Mouse (Mus musculus) left cerebral cortex, adult 9 months (tissue): ENCODE data around the gene 1600012H06Rik.
"Not testable (repeated sequence)": the region's sequence is repeated elsewhere in the genome, so short reads cannot be mapped to it uniquely, and the experiment has no call there.

Experiments used
- DNase-seq, 2 experiments: peaks; one replicate each; pipeline ENCODE4 v3.0.0; 2022; ENCODE audit warnings: low spot score in 2 of 2

The 1600012H06Rik gene

GRCm38 (mm10) chr17:14943009-14943728 is at the start of gene 1600012H06Rik, which contains the start of gene Wdr27:
TSS of gene 1600012H06Rik (plus strand) at chr17:14943184.
TSS of gene Wdr27 (minus strand) at chr17:14943158.
- DNase-seq: peak; percentile 94 to 98

DNA sequence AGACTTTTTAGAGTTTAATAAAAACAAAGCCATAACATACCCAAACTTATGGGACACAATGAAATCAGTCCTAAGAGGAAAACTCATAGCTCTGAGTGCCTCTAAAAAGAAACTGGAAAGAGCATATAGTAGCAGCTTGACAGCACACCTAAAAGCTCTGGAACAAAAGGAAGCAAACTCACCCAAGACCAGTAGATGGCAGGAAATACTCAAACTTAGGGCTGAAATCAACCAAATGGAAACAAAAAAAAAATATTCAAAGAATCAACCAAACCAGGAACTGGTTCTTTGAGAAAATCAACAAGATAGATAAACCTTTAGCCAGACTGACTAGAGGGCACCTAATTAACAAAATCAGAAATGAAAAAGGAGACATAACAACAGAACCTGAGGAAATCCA is 47.9 kb upstream of the 1600012H06Rik start:
- DNase-seq: not testable (repeated sequence)

DNA sequence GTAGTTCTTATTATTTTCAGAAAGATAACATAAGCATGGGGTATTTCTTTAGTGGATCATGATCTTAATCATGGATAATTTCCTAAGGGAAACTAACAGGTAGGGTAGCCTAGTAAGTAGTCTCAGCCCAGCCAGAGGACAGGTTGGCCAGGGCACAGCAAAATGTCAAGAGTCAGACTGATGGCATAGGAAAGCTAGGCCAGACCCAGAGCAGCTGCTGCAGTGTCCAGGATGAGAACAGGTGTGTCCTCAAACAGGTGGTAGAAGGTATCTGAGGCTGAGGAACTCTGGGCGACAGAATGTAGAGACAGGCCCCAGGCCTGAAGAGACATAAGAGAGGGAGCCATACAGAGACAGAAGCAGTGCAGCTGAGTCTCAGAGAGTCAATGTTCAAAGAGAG is 44.0 kb upstream of the 1600012H06Rik start:
- no peak for DNase-seq

GRCm38 (mm10) chr17:14903212-14903611 is 39.8 kb upstream of the 1600012H06Rik start:
- no peak for DNase-seq

DNA sequence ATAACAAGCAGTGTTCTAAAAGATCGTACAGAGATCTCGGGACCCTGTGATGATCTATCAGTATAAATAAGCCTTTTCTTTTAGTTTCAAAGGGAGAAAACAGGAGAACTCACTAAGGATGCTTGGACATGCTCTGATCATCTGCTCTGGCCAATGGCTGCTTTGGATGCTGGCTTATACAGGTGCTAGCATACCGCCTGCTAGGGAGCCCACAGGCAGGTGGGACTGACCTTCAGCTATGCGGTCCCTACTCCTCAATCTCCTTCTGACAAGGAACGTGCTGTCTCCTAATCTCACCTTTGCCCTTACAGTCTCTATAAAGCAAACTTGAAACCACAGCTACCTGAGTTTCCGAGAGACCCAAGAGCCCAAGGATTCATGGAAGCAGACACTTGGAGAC is 38.8 kb upstream of the 1600012H06Rik start:
- no peak for DNase-seq

DNA sequence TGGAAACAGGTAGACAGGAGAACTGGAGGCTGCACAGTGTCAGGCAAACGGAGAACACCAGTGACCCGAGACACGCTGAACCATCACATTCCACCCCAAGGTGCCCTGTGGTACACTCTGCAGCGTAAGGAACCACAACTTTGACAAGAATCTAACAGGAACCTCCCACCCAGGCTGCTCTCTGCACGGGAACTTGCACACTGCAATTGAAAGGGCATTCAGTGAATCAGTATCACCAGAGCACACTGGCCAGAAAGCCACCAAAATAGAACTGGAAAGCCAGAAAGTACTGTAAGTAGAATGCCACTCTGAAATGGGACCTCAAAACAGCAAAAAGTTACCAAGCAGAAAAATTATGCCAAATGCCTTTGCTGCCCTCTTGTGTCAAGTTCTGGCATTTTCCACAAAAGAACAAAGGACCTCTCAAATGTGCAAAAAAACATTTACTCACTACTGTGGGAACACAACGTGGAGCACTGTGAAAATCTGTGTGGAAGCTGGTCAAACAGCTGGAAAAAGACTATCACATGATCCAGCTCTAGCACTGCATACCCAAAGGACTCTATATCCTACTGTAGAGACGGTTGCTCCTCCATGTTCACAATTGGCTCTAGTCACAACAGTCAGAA is 38.2 kb upstream of the 1600012H06Rik start:
- peak; percentile 9 to 89 for DNase-seq

- no peak for DNase-seq
Measured at GRCm38 (mm10) chr17:14906611-14907010, 36.4 kb upstream of the 1600012H06Rik start.

GRCm38 (mm10) chr17:14907136-14907535 is 35.8 kb upstream of the 1600012H06Rik start:
- no peak for DNase-seq

DNA sequence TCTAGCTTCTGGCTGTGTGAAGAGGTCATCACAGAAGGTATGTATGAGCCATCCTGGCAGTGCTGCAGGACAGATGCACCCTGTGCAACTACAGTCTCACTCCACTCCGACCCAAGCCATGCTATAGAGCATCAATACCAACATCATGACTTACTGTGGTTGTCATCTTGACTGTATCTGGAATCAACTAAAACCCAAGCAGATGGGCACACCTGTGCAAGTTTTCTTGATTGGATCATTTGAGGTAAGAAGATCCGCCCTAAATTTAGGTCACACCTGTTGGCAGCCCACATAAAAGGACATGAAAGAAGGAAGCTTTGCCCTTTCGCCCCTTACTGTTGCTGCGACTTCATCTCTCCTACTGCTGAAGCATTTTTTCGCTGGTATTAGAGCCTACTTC is 33.7 kb upstream of the 1600012H06Rik start:
- DNase-seq: no peak

DNA sequence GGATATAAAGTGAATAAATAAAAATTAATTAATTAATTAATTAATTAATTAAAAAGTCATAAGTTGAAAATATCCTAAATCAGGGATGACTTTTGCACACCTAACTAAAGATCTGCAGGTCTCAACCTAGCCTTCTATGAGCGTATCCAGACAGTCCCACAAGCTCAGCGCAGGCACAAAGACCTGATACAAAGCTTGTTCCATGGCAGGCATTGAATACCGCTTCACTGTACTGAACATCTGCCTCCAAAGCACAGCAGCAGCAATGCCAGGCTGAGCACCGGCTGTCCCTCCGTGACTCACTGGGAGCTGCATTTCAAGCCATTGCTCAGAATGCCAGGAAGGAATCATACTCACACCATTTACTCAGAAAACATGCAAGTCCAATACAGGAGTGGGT is 32.2 kb upstream of the 1600012H06Rik start:
- no peak for DNase-seq

- DNase-seq: no peak
Measured at GRCm38 (mm10) chr17:14912420-14912819, 30.6 kb upstream of the 1600012H06Rik start.

DNA sequence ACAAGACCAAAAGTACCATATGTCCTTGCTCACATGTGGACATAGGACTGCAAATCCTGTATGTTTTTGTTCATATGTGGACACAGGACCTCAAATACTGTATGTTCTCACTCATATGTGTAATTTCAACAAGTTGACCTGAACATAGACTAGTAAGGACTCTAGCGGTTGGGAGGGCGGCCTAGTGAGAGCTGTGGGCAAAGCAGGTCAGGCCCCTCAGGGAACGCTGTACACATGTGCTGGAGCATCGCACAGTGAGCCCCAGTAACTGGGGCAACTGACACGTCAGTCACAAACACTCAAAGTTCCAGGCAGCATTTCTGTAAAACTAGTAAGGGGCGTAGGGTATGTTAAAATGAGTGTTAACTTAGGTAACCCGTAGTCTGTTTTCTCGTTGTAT is 30.0 kb upstream of the 1600012H06Rik start:
- no peak for DNase-seq

DNA sequence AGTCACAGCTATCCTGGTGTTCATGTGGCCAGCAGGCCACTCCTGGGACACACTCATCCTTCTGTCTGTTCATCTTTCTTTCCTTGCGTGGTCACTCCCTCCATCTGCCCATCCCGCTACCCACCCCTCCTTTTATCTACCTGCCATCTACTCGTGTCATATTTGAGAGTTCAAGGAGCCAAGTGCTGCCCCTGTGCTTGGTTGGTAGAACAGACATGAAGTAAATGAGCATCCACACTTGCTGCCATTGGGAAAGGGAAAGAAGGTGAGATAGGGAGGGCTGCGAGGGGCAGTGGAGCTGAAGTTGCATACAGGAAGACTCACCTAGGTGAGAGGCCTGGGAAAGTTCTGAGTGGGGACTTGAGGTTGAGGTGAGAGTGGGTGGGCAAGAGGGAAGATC is 28.6 kb upstream of the 1600012H06Rik start:
- no peak for DNase-seq

- DNase-seq: no peak
Measured at GRCm38 (mm10) chr17:14917866-14918265, 25.1 kb upstream of the 1600012H06Rik start.

DNA sequence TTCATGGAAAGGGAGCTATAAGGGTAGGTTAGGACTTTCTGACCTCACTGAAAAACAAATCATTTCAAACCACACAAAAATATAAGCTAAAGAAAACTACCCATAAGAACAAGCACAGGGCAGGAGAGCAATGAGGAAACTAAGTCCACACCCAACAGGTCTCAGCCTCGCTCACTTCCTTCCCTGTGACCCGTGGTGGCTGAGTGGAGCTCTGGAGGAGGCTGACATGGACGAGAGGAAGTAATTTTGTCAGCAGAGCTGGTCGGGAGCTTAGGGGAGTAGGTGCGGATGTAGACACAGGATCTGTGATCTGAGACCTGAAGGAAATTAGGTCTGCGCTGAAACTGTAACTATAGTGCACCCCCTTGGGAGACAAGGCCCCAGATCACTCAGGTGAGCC is 21.4 kb upstream of the 1600012H06Rik start:
- no peak for DNase-seq

DNA sequence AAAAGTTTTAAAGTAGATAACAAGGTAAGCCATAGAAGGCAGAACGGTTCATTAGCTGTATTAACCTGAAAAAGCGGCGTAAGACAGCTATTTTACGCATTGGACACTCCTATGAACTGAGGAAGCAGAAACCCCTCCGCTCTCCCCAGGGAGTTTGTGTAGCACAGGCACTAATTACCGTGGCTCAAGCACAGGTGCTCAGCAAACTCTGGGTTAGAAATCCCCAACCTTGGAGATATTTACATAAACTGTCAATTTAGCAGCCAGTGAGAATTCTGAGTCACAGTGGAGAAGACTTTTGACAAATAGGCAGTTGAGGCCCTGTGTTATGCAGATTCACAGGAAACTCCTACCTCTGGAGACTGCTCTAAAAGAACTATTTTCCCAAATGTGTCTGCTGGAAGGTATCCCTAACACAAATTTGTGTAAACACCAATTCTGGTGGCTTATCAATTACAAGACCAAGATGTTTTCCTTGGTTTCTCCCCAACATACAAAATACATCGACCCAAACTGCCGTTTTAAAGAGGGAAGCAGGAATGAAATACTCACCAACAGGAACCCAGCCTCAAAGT is 15.3 kb upstream of the 1600012H06Rik start:
- no peak for DNase-seq

- DNase-seq: no peak
Measured at GRCm38 (mm10) chr17:14928631-14929030, 14.4 kb upstream of the 1600012H06Rik start.

DNA sequence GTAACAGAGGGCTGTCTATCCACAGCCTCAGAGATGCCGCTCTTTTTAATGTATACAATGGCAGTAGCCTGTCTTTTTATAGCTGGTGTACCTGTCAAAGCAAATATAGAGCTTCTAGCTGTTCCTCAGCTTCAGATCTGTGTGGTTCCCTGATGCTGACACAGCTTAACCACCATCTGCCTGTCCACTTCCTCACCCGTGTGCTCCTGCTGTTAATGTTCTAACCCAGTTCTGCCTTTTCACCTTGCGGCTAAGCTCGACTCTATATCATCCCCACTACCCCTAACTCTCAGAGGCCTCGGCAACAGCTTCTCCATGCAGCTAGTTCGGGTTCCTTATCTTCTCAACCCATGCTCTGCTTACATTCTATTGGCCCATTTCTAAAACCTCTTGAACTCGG is 12.3 kb upstream of the 1600012H06Rik start:
- DNase-seq: no peak

DNA sequence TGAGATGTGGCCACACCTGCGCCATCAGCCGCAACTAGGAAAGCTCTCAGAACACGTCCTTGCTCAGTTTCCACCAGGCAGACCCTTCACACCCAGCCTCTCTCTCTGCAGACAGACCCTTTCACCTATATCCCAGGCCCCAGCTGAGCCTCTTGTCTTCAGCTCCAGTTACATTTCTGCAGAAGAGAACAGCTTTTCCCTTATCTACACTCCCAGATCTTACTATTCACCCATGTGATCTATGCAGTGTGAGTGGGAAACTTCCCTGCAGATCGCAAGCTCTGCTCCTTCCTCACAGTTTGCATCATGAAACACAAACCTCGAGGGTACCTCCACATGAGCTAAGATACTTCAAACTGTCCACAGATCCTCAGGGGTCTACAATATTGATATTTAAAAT is 11.5 kb upstream of the 1600012H06Rik start:
- DNase-seq: no peak

DNA sequence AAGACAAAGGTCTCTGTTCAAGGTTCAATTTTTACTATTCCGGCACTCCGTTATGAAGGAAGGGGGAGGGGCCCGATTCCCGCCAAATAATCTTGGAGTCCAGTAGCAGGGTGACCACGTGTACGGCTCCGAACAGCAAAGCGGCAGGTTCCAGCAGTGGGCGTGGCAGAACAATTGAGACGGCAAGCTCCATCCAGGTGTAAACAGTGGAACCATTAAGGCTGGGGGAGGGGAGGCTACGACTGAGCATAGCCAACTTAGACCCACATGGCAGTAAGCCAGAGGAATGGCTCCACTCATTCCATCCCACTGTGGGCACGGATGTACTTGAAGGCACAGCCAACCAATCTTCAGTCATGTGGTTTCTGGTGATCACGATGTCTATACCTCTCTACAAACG is 7.7 kb upstream of the 1600012H06Rik start:
- not testable (repeated sequence) for DNase-seq

GRCm38 (mm10) chr17:14935841-14936605 is 7.0 kb upstream of the 1600012H06Rik start:
- no peak for DNase-seq

DNA sequence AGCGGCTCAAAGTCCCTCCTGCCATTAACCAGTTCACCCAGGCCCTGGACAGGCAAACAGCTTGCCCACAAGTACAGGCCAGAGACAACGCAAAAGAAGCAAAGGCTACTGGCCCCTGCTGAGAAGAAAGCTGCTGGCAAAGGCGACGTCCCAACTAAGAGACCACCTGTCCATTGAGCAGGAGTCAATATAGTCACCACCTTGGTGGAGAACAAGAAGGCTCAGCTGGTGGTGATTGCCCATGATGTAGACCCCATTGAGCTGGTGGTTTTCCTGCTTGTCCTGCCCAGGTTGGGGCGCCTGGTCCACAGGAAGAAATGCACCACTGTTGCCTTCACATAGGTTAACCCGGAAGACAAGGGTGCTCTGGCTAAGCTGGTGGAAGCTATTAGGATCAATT is 803 bp upstream of the 1600012H06Rik start:
- not testable (repeated sequence) for DNase-seq
